Mouse (Mus musculus) heart, adult 2 months (tissue): Measurements from ENCODE around the gene Oscp1. TPM values are rescaled to one million over a fixed set of nuclear protein-coding genes. Genes with fewer than 3 reads are reported as not detected.

ENCODE experiments used
- DNase-seq, 2 experiments: peaks; one replicate each; pipeline ENCODE4 v3.0.0; 2021
- H3K27ac ChIP-seq: fragments of 200-600 bp; 2 replicates; pipeline ENCODE4 v1.8.1; 2022
- H3K27me3 ChIP-seq: fragments of 200-500 bp; 2 replicates; pipeline ENCODE4 v1.6.1; 2012; ENCODE audit warnings: mild to moderate bottlenecking, low read length, inconsistent platforms, mixed read lengths; ENCODE audit not compliant: control insufficient read depth, insufficient read depth
- H3K36me3 ChIP-seq: fragments of 200-500 bp; 2 replicates; pipeline ENCODE4 v1.6.1; 2012; ENCODE audit warnings: low read length, inconsistent platforms; ENCODE audit not compliant: control insufficient read depth, insufficient read depth
- H3K4me1 ChIP-seq: fragments of 200-500 bp; 2 replicates; pipeline ENCODE4 v1.6.1; 2011; ENCODE audit warnings: low read length; ENCODE audit not compliant: control insufficient read depth, insufficient read depth
- H3K4me3 ChIP-seq: fragments of 200-600 bp; 2 replicates; pipeline ENCODE4 v1.8.1; 2022
- H3K79me2 ChIP-seq: fragments of 200-500 bp; replicated peaks from 2 replicates; pipeline ENCODE4 v1.6.1; 2012; ENCODE audit warnings: mild to moderate bottlenecking, inconsistent platforms, low read length, moderate library complexity, mixed read lengths; ENCODE audit not compliant: control insufficient read depth, insufficient read depth
- H3K9ac ChIP-seq: fragments of 200-500 bp; 2 replicates; pipeline ENCODE4 v1.6.1; 2012; ENCODE audit warnings: low read depth, mild to moderate bottlenecking, control low read depth, inconsistent platforms, low read length, mixed read lengths
- CTCF ChIP-seq: fragments of 200-600 bp; IDR thresholded peaks from 2 replicates; pipeline ENCODE4 v1.8.1; 2022; ENCODE audit warnings: antibody characterized with exemption, mild to moderate bottlenecking, moderate library complexity
- EP300 ChIP-seq: fragments of 200-500 bp; IDR thresholded peaks from 2 replicates; pipeline ENCODE4 v1.6.1; 2011; ENCODE audit warnings: low read depth, low read length, control low read depth; ENCODE audit not compliant: insufficient read depth
- POLR2A ChIP-seq: fragments of 200-500 bp; IDR thresholded peaks from 2 replicates; pipeline ENCODE4 v1.6.1; 2011; ENCODE audit warnings: mild to moderate bottlenecking, low read depth, low read length, control low read depth; ENCODE audit not compliant: insufficient read depth
- WGBS: fragments of 180-500 bp; shearing (Covaris S2); methylation state at CpG from one replicate; pipeline ENCODE4 v1.1.7; 2018; 5-methylcytosine and 5-hydroxymethylcytosine counted together
- intact Hi-C: fragments of 180-260 bp; cut with DNase I; formaldehyde crosslinking; loops from one replicate; pipeline ENCODE4 v1.15.1; 2025
- polyA plus RNA-seq: library from polyadenylated mRNA; depleted of rRNA; stranded (reverse); fragments of >200 nt; gene quantifications from 2 replicates; pipeline ENCODE4 v1.2.3, GENCODE M21; 2012; rRNA removed
- total RNA-seq, 2 experiments: library from RNA; stranded (reverse); gene quantifications; 2 replicates each; pipeline ENCODE4 v1.2.3; 2021

Oscp1 gene
- total and polyA plus RNA-seq, 3 experiments = 1.00 to 2.8 (median 1.6) TPM

- DNase-seq = peak in 1 of 2 experiments; percentile 22
- intact Hi-C loops = no loop called here
- Histone ChIP-seq H3K27ac (peak overlapping the region; percentile 36; the same call in 1 of the 2 replicates), H3K36me3 (no peaks in the 10 kb centered on the region), H3K4me1 (peaks cover 10% of the 10 kb centered on the region), H3K27me3 (no peaks in the 10 kb centered on the region), H3K79me2 (no peaks in the 10 kb centered on the region), H3K4me3 (no peak overlapping the region), H3K9ac (no peak overlapping the region)
- no peak for TF ChIP-seq POLR2A
- TF ChIP-seq CTCF = no peak
- no peak for TF ChIP-seq EP300
- 44% methylated on average over 5 of the region's 5 CpGs for WGBS
These were observed 82.7 kb downstream of the Oscp1 start for GRCm38 (mm10) chr4:126141021-126141420.

Other genes starting within 250 kb of the Oscp1 start
- 1 to 10 TPM; 1.6 to 1.8 TPM for gene Csf3r, start 34.0 kb upstream of the Oscp1 start, total RNA-seq
- 2.9 and 9.0 TPM in 2 replicates for gene Csf3r, start 34.0 kb upstream of the Oscp1 start, polyA plus RNA-seq
- gene Mrps15, start 11.6 kb upstream of the Oscp1 start, total RNA-seq = 10 to 100 TPM; 74.9 to 78.1 TPM
- gene Mrps15, start 11.6 kb upstream of the Oscp1 start, polyA plus RNA-seq = 33.7 and 40.4 TPM in 2 replicates
- gene Lsm10, start 38.1 kb downstream of the Oscp1 start, total RNA-seq = 10 to 100 TPM; 17.0 to 18.9 TPM
- 33.1 and 33.8 TPM in 2 replicates for gene Lsm10, start 38.1 kb downstream of the Oscp1 start, polyA plus RNA-seq
- 10 to 100 TPM; 41.6 to 53.8 TPM for gene Stk40, start 45.4 kb downstream of the Oscp1 start, total RNA-seq
- 36.3 and 36.7 TPM in 2 replicates for gene Stk40, start 45.4 kb downstream of the Oscp1 start, polyA plus RNA-seq
- 10 to 100 TPM in 1 of 2 experiments, 1 to 10 TPM in 1; 9.5 to 11.9 TPM for gene Eva1b, start 89.2 kb downstream of the Oscp1 start, total RNA-seq
- 15.2 and 19.7 TPM in 2 replicates for gene Eva1b, start 89.2 kb downstream of the Oscp1 start, polyA plus RNA-seq
- 1 to 10 TPM; 1.5 to 2.7 TPM for gene Sh3d21, start 104.9 kb downstream of the Oscp1 start, total RNA-seq
- 1.9 and 2.0 TPM in 2 replicates for gene Sh3d21, start 104.9 kb downstream of the Oscp1 start, polyA plus RNA-seq
- 100 to 1,000 TPM; 100 to 118 TPM for gene Thrap3, start 144.2 kb downstream of the Oscp1 start, total RNA-seq
- gene Thrap3, start 144.2 kb downstream of the Oscp1 start, polyA plus RNA-seq = 37.9 and 61.4 TPM in 2 replicates
- 100 to 1,000 TPM; 253 to 267 TPM for gene Map7d1, start 197.8 kb downstream of the Oscp1 start, total RNA-seq
- 149 and 161 TPM in 2 replicates for gene Map7d1, start 197.8 kb downstream of the Oscp1 start, polyA plus RNA-seq
- gene Trappc3, start 203.8 kb downstream of the Oscp1 start, total RNA-seq = 10 to 100 TPM; 46.3 to 49.5 TPM
- gene Trappc3, start 203.8 kb downstream of the Oscp1 start, polyA plus RNA-seq = 41.0 and 65.9 TPM in 2 replicates
- under 1 TPM; 0.57 to 0.66 TPM for gene Col8a2, start 228.2 kb downstream of the Oscp1 start, total RNA-seq
- gene Col8a2, start 228.2 kb downstream of the Oscp1 start, polyA plus RNA-seq = 0.45 and 0.91 TPM in 2 replicates